Mouse (Mus musculus) G1E (cell line): ENCODE data around the gene Sec13.

Experiments
- CTCF ChIP-seq: IDR thresholded peaks from 2 replicates; pipeline ENCODE4 v1.5.1; 2012; ENCODE audit warnings: low read depth, low read length, inconsistent platforms, mixed read lengths
- GATA1 ChIP-seq: IDR thresholded peaks from 2 replicates; pipeline ENCODE4 v1.6.1; 2012; ENCODE audit warnings: borderline replicate concordance, low read length, inconsistent platforms, mixed read lengths
- GATA2 ChIP-seq: IDR thresholded peaks from 2 replicates; pipeline ENCODE4 v1.6.1; 2012; ENCODE audit warnings: low read depth, low read length, inconsistent platforms, borderline replicate concordance
- POLR2AphosphoS5 ChIP-seq: IDR thresholded peaks from 2 replicates; pipeline ENCODE4 v1.6.1; 2012; ENCODE audit warnings: low read depth, low read length, inconsistent platforms; ENCODE audit not compliant: insufficient replicate concordance
- TAL1 ChIP-seq: conservative IDR thresholded peaks from 2 replicates; pipeline ENCODE4 v1.6.1; 2012; ENCODE audit warnings: low read depth, low read length, inconsistent platforms, mixed read lengths

DNA sequence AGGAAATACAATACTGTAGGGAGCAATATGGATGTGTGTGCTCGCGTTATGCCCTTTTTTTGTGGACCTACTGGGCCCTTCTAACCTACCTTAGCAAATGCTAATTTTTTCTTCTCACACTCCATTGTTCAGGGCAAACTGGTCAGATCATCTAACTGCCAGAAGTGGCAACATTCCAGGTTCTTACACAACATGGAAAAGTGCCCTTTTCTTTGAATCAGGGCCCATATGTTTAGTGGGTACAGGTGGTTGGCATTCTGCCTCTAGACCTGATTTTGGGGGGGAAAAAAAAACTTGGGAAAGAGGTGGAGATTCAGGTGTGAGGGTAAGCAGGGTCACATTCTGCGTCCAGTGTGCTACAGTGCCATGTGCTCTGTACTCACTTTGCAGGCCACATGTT lies 23.0 kb downstream of the Sec13 start:
- TF ChIP-seq CTCF (no peak), POLR2AphosphoS5 (no peak), GATA1 (no peak), TAL1 (no peak), GATA2 (no peak)
